Mouse (Mus musculus): ENCODE results near the gene Spag5.

Spag5 gene

GRCm38 (mm10) chr11:78324000-78324785 lies 22.9 kb downstream of the Spag5 start:
- no peak for DNase-seq

GRCm38 (mm10) chr11:78324965-78325364 lies 23.6 kb downstream of the Spag5 start:
- peak; percentile 31 for DNase-seq

- no peak for DNase-seq
Measured at GRCm38 (mm10) chr11:78327215-78327614, 25.9 kb downstream of the Spag5 start.

- peak; percentile 97 for DNase-seq
Measured at GRCm38 (mm10) chr11:78327634-78328511, 26.5 kb downstream of the Spag5 start, which contains the start of gene Pigs. TSS of gene Pigs (plus strand) at chr11:78328415.

GRCm38 (mm10) chr11:78328512-78329056 lies 27.3 kb downstream of the Spag5 start:
- no peak for DNase-seq

GRCm38 (mm10) chr11:78332676-78333075 lies 31.3 kb downstream of the Spag5 start:
- no peak for DNase-seq

- DNase-seq: no peak
Measured at GRCm38 (mm10) chr11:78333992-78334391, 32.7 kb downstream of the Spag5 start.

GRCm38 (mm10) chr11:78337040-78337439 lies 35.7 kb downstream of the Spag5 start:
- no peak for DNase-seq

GRCm38 (mm10) chr11:78341702-78342101 lies 40.4 kb downstream of the Spag5 start:
- DNase-seq: no peak

GRCm38 (mm10) chr11:78343381-78344327 lies 42.3 kb downstream of the Spag5 start, which contains the start of gene Unc119:
TSS of gene Unc119 (plus strand) at chr11:78343482.
- DNase-seq: peak; percentile 90

- no peak for DNase-seq
Measured at GRCm38 (mm10) chr11:78344328-78344889, 43.1 kb downstream of the Spag5 start.

- DNase-seq: peak; percentile 22
Measured at GRCm38 (mm10) chr11:78344890-78345715, 43.8 kb downstream of the Spag5 start.

- DNase-seq: peak; percentile 47
Measured at GRCm38 (mm10) chr11:78345801-78346200, 44.5 kb downstream of the Spag5 start.

- DNase-seq: no peak
Measured at GRCm38 (mm10) chr11:78346326-78347069, 45.2 kb downstream of the Spag5 start.

- peak; percentile 86 for DNase-seq
Measured at GRCm38 (mm10) chr11:78347070-78347754, 45.9 kb downstream of the Spag5 start.

GRCm38 (mm10) chr11:78347908-78348307 lies 46.6 kb downstream of the Spag5 start:
- no peak for DNase-seq

- no peak for DNase-seq
Measured at GRCm38 (mm10) chr11:78348474-78348873, 47.1 kb downstream of the Spag5 start.

GRCm38 (mm10) chr11:78349441-78350358 lies 48.4 kb downstream of the Spag5 start:
- no peak for DNase-seq
